ENCODE assay signal across 9 mouse cellular contexts in the genomic region with DNA sequence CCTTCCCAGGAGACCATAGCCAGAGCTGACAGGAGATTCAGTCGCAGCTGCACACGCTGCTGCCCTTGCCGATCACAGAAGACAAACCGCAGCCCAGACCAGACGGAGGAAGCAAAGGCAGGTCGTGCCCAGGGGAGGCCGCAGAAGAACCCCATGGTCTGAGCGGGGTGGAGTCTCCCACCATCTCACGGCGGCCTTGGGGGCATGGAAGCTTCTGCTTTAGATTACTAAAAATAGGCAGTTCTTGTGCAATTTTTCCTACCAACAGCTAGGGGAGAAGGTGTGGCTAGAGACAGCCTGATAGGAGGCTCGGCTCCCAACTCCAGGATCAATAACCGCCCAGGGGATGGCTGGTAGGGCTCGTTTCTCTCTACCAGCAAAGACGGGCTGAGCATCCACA. TPM values are rescaled to one million over a fixed set of nuclear protein-coding genes. Genes with fewer than 3 reads are reported as not detected.
DNase-seq lines count a peak whose midpoint lies in the region; ATAC-seq and TF ChIP-seq lines count a peak whose summit lies in the region.
"Had no signal": no experiment of that assay in that cellular context is flagged by ENCODE, and none has a peak within 500 bp of the region (broad histone marks: within the 10 kb centered on the region; RNA-seq: fewer than 3 reads in every experiment).

No protein-coding gene starts in this region.

- no peak for ATAC-seq in limb, embryonic 14.5 days (ENCODE audit: low FRiP score, low read depth)

- WGBS in limb, embryonic 14.5 days = 60% methylated on average over 14 of the region's 14 CpGs

- peak; percentile 41 for DNase-seq in gastrocnemius, postnatal 14 days
- DNase-seq in gastrocnemius, adult 18-20 months (ENCODE audit: low spot score) = no peak
- peak; percentile 18 for DNase-seq in spleen, adult 12 weeks (ENCODE audit: low spot score)
- DNase-seq in spleen, postnatal 14 days (ENCODE audit: low spot score in 2 of 2) = no peak
- no peak for DNase-seq in limb, embryonic 14.5 days (ENCODE audit: low spot score)
- peak; percentile 53 for DNase-seq in splenic B cell, adult 2 months (ENCODE audit: low read depth, low spot score)
- DNase-seq in embryo, embryonic 11 days = no peak
- no peak for DNase-seq in layer of hippocampus, postnatal 36 days
- DNase-seq: thymus, postnatal 14 days had no signal

- H3K4me3 ChIP-seq in limb, embryonic 14.5 days (replicated peaks; ENCODE audit: low read length) = no peak overlapping the region

- peaks cover 40% of the 10 kb centered on the region for H3K4me1 ChIP-seq in limb, embryonic 14.5 days (ENCODE audit: control insufficient read depth, insufficient read depth, low read length)

- no peaks in the 10 kb centered on the region for H3K27me3 ChIP-seq in limb, embryonic 14.5 days (ENCODE audit: control insufficient read depth, insufficient read depth, low read length)
- no peaks in the 10 kb centered on the region for H3K27me3 ChIP-seq in splenic B cell, adult 2 months (ENCODE audit: control insufficient read depth, insufficient read depth, low read length, poor library complexity, severe bottlenecking)

- H3K4me2 ChIP-seq in limb, embryonic 14.5 days (replicated peaks; ENCODE audit: low read depth, low read length, severe bottlenecking) = no peak overlapping the region

- no peak for TF ChIP-seq POLR2A in limb, embryonic 14.5 days (IDR thresholded peaks at IDR 0.05; ENCODE audit: borderline replicate concordance, extremely low read depth, insufficient read depth, insufficient read length)

- H3K27ac ChIP-seq in limb, embryonic 14.5 days (replicated peaks; ENCODE audit: low read depth, low read length) = no peak overlapping the region

- peak overlapping the region; percentile 21; the same call in 1 of the 2 replicates for H3K9ac ChIP-seq in limb, embryonic 14.5 days (ENCODE audit: low read depth, low read length, severe bottlenecking)

- H3K9me3 ChIP-seq in limb, embryonic 14.5 days (ENCODE audit: control insufficient read depth, low read length) = no peaks in the 10 kb centered on the region

- intact Hi-C loops in gastrocnemius, postnatal 14 days (cut with DNase I; ENCODE audit: low total_unique reads) = loop anchor here (2.0 to 5.0 kb wide), 3 partner anchors 20 to 44 kb away; no protein-coding TSS in a partner anchor

- peaks cover 29% of the 10 kb centered on the region for H3K36me3 ChIP-seq in limb, embryonic 14.5 days (ENCODE audit: control insufficient read depth, insufficient read depth, low read length)
- peaks cover 8% of the 10 kb centered on the region for H3K36me3 ChIP-seq in splenic B cell, adult 2 months (ENCODE audit: control insufficient read depth, insufficient read depth, low read length, poor library complexity, severe bottlenecking)

RNA-seq across cellular contexts. Expression of a gene that starts 29.7 kb away (rescaled TPM):
- 10 to 100 TPM; 47.6 to 50.9 TPM for total RNA-seq in gastrocnemius, postnatal 14 days (2021)
- total RNA-seq in gastrocnemius, adult 18-20 months (2021) = 10 to 100 TPM; 38.9 to 42.9 TPM
- 47.1 and 64.9 TPM in 2 replicates for polyA plus RNA-seq in limb, embryonic 14.5 days (2012; rRNA removed)
- polyA plus RNA-seq in limb, embryonic 14.5 days (2014; fragmentation: Nextera tagmentation; extraction: Ambion mirVana) = 24.3 and 25.2 TPM in 2 replicates
- 10 to 100 TPM; 35.0 to 36.4 TPM for total RNA-seq in layer of hippocampus, postnatal 36 days (2021)

RNA-seq across cellular contexts. Expression of a gene that starts 30.1 kb away (rescaled TPM):
- under 1 TPM in 1 of 2 experiments, not detected in 1; 0.13 TPM for total RNA-seq in gastrocnemius, postnatal 14 days (2021)
- not detected for total RNA-seq in gastrocnemius, adult 18-20 months (2021)
- 0.90 and 1.4 TPM in 2 replicates for polyA plus RNA-seq in limb, embryonic 14.5 days (2012; rRNA removed)
- polyA plus RNA-seq in limb, embryonic 14.5 days (2014; fragmentation: Nextera tagmentation; extraction: Ambion mirVana) = 0.12 and 0.43 TPM in 2 replicates
- total RNA-seq in layer of hippocampus, postnatal 36 days (2021) = 1 to 10 TPM in 1 of 2 experiments, under 1 TPM in 1; 0.35 to 1.2 TPM

RNA-seq across cellular contexts. Expression of a gene that starts 47.8 kb away (rescaled TPM):
- total RNA-seq in gastrocnemius, postnatal 14 days (2021) = 10 to 100 TPM; 12.5 to 13.0 TPM
- 1 to 10 TPM; 8.5 to 8.6 TPM for total RNA-seq in gastrocnemius, adult 18-20 months (2021)
- 13.2 and 15.4 TPM in 2 replicates for polyA plus RNA-seq in limb, embryonic 14.5 days (2012; rRNA removed)
- 3.7 and 5.6 TPM in 2 replicates for polyA plus RNA-seq in limb, embryonic 14.5 days (2014; fragmentation: Nextera tagmentation; extraction: Ambion mirVana)
- total RNA-seq in layer of hippocampus, postnatal 36 days (2021) = 1 to 10 TPM; 7.6 to 8.7 TPM

RNA-seq across cellular contexts. Expression of a gene that starts 53.6 kb away (rescaled TPM):
- 1 to 10 TPM; 4.3 to 5.3 TPM for total RNA-seq in gastrocnemius, postnatal 14 days (2021)
- total RNA-seq in gastrocnemius, adult 18-20 months (2021) = 1 to 10 TPM; 7.0 to 7.5 TPM
- polyA plus RNA-seq in limb, embryonic 14.5 days (2012; rRNA removed) = 25.4 TPM in 2 replicates
- 10.2 and 11.6 TPM in 2 replicates for polyA plus RNA-seq in limb, embryonic 14.5 days (2014; fragmentation: Nextera tagmentation; extraction: Ambion mirVana)
- total RNA-seq in layer of hippocampus, postnatal 36 days (2021) = 10 to 100 TPM; 29.1 to 29.6 TPM

RNA-seq across cellular contexts. Expression of a gene that starts 53.8 kb away (rescaled TPM):
- 10 to 100 TPM; 20.1 to 22.3 TPM for total RNA-seq in gastrocnemius, postnatal 14 days (2021)
- total RNA-seq in gastrocnemius, adult 18-20 months (2021) = 10 to 100 TPM; 15.8 to 15.9 TPM
- polyA plus RNA-seq in limb, embryonic 14.5 days (2012; rRNA removed) = 36.1 and 42.1 TPM in 2 replicates
- 34.1 and 35.1 TPM in 2 replicates for polyA plus RNA-seq in limb, embryonic 14.5 days (2014; fragmentation: Nextera tagmentation; extraction: Ambion mirVana)
- total RNA-seq in layer of hippocampus, postnatal 36 days (2021) = 10 to 100 TPM; 34.4 to 39.5 TPM

Comparison
In these comparisons a context has a peak if more than half of its experiments do, and no peak if none do; other contexts are left out.
1. DNase-seq: peak in gastrocnemius, postnatal 14 days (single experiment), spleen, adult 12 weeks (single experiment) and splenic B cell, adult 2 months (single experiment); none in gastrocnemius, adult 18-20 months (single experiment), spleen, postnatal 14 days (0 of 2), limb, embryonic 14.5 days (single experiment), embryo, embryonic 11 days (single experiment) and layer of hippocampus, postnatal 36 days (0 of 2).